Mouse (Mus musculus): ENCODE measurements around the gene Ptgds. TPM values are rescaled to one million over a fixed set of nuclear protein-coding genes. Genes with fewer than 3 reads are reported as not detected.
A peak's percentile ranks its signal among the peaks of the same experiment; 100 is the strongest.

Gene Ptgds
- total RNA-seq, 2 experiments from 2014 or later, result 257 to 743 TPM

- no peak for DNase-seq (ENCODE audit: low spot score in 2 of 2)
Measured at GRCm38 (mm10) chr2:25452951-25453350, 16.9 kb downstream of the Ptgds start.

GRCm38 (mm10) chr2:25450853-25451647, 18.8 kb downstream of the Ptgds start:
- DNase-seq (ENCODE audit: low spot score in 2 of 2), result no peak

- no peak for DNase-seq (ENCODE audit: low spot score in 2 of 2)
Measured at GRCm38 (mm10) chr2:25442682-25443081, 27.2 kb downstream of the Ptgds start.

GRCm38 (mm10) chr2:25441067-25441466, 28.8 kb downstream of the Ptgds start:
- DNase-seq (ENCODE audit: low spot score in 2 of 2), result no peak

- DNase-seq (ENCODE audit: low spot score in 2 of 2), result no peak
Measured at GRCm38 (mm10) chr2:25436286-25436820, 33.5 kb downstream of the Ptgds start.

- no peak for DNase-seq (ENCODE audit: low spot score in 2 of 2)
Measured at GRCm38 (mm10) chr2:25434292-25434691, 35.6 kb downstream of the Ptgds start.

GRCm38 (mm10) chr2:25433101-25433500, 36.7 kb downstream of the Ptgds start:
- DNase-seq (ENCODE audit: low spot score in 2 of 2), result no peak

- DNase-seq (ENCODE audit: low spot score in 2 of 2), result no peak
Measured at GRCm38 (mm10) chr2:25432326-25433098, 37.3 kb downstream of the Ptgds start.

- DNase-seq (ENCODE audit: low spot score in 2 of 2), result no peak
Measured at GRCm38 (mm10) chr2:25431308-25431855, 38.5 kb downstream of the Ptgds start.

- no peak for DNase-seq (ENCODE audit: low spot score in 2 of 2)
Measured at GRCm38 (mm10) chr2:25430395-25431233, 39.2 kb downstream of the Ptgds start.

GRCm38 (mm10) chr2:25429435-25430180, 40.2 kb downstream of the Ptgds start:
- peak in 1 of 2 experiments; percentile 54 for DNase-seq (ENCODE audit: low spot score in 2 of 2)

GRCm38 (mm10) chr2:25428442-25429236, 41.2 kb downstream of the Ptgds start, which contains the start of gene Abca2:
Gene Abca2, plus strand, starts transcription at chr2:25428703.
- peak; percentile 94 to 98 for DNase-seq (ENCODE audit: low spot score in 2 of 2)

- DNase-seq (ENCODE audit: low spot score in 2 of 2), result no peak
Measured at GRCm38 (mm10) chr2:25427256-25427655, 42.6 kb downstream of the Ptgds start.

GRCm38 (mm10) chr2:25426721-25427191, 43.1 kb downstream of the Ptgds start:
- DNase-seq (ENCODE audit: low spot score in 2 of 2), result peak; percentile 76 to 84

GRCm38 (mm10) chr2:25425481-25425880, 44.4 kb downstream of the Ptgds start:
- DNase-seq (ENCODE audit: low spot score in 2 of 2), result no peak

- DNase-seq (ENCODE audit: low spot score in 2 of 2), result no peak
Measured at GRCm38 (mm10) chr2:25423626-25424025, 46.2 kb downstream of the Ptgds start.

GRCm38 (mm10) chr2:25422587-25423410, 47.0 kb downstream of the Ptgds start, which contains the start of gene Fut7:
Gene Fut7, plus strand, starts transcription at chr2:25423267.
- no peak for DNase-seq (ENCODE audit: low spot score in 2 of 2)

GRCm38 (mm10) chr2:25421896-25422295, 48.0 kb downstream of the Ptgds start:
- peak; percentile 49 to 67 for DNase-seq (ENCODE audit: low spot score in 2 of 2)
